Mouse (Mus musculus) R1 (cell line): Measurements from ENCODE around the gene Rgs7bp.
A peak's percentile ranks its signal among the peaks of the same experiment; 100 is the strongest.

ENCODE experiments used
- DNase-seq: peaks from one replicate; pipeline ENCODE4 v3.0.0-alpha.2; 2018; ENCODE audit warnings: low read depth, low spot score

Rgs7bp gene

DNA sequence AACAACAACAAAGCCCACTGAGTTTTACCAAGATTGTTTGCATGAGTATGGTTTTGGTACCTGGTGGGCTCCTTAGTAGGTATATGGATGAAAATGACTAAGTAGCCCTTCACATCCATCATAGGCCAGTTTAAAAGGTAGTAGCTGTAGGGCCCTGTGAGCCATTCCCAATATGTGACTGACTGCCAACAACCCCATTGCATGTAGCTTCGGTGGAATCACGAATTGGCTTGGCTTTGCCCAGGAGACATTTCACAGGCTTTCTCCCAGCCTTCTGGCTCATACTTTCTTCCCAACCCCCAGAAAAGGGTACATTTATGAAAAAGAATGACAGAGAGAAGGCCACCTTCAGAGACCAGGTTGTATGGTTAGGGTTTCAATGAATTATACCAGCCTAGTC, 45.8 kb downstream of the Rgs7bp start:
- DNase-seq, result no peak

DNA sequence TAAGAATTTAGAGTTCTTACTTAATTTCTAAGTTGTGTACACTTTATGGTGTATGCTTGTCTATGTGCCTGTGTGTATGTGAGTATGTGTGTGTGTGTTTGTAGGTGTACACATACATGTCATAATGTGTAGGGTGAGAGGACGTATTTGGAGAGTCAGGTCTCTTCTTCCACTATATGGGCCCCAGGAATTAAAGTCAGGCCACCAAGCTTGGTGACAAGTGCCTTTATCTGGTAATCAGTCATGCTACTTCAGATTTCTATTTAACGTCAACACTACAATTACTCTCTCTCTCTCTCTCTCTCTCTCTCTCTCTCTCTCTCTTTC, 51.9 kb downstream of the Rgs7bp start:
- DNase-seq, result no peak

DNA sequence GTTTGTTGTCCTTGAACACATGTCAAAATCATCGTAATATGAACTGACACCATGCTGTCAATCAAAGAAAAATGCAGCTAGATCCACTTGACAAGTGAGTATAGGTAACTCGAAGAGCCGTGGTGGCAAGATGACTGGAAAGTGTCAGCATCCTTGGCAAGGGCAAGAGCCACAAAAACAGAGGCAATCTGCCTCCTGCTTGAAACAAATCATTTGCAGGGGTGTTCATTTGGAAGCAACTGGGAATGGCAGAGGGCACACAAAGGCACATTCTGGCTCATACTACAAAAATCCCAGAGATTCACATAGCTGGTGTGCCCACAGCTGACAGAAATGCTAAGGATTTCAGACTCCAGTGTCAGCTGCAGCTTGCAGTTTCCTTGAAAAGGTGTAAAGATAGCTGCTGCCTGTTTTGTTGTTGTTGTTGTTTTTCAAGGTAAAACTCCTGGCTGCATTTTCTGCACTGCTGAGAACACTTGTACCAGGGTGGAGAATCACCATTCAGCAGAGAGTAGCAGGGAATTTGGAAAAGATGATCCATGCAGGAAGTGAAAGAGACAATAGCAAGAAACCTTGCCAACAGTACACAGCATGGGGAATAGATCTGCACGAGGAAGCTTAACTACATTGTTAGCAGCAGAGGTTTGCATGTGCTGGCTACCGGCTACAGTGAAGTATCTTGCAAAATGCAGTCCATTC, 52.4 kb downstream of the Rgs7bp start:
- DNase-seq, result no peak

DNA sequence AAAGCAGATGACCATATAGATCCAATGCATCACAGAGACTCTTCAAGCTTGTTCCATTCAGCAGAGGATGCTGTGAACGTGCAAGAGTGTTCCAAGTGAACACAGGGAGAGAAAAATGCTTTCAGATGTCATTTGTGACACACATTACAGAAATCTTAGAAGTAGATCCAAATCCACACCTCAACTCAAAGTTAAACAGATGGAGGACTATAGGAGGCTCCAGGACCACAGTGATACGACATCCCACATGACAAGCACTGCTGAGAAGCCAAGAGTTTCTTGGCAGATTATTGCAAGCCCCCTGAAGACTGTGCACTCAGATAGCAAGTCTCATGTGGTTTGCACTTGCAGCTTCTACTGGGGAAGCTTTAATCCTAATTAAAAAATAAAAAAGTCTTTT, 53.0 kb downstream of the Rgs7bp start:
- no peak for DNase-seq

DNA sequence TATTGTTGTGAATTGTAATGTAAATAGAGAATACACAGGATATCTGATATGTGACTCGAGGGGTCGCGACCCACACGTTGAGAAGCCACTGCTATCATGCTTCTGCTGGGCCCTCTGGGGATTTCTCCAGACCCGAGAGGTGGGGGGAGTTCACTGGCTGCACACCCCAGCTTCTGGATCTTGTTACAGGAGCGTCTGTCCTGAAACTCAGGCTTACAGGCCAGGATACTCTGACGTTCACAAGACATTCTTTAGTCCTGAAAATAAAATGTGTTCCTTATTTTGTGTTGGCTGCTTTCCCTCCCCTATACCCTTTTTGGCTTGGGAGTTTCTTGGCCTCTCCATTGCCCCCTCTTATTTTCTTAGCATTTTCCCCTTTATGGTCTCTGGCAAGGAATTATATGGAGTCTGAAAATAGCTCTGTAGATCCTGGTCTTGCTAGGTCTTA, 65.9 kb downstream of the Rgs7bp start:
- DNase-seq, result no peak

DNA sequence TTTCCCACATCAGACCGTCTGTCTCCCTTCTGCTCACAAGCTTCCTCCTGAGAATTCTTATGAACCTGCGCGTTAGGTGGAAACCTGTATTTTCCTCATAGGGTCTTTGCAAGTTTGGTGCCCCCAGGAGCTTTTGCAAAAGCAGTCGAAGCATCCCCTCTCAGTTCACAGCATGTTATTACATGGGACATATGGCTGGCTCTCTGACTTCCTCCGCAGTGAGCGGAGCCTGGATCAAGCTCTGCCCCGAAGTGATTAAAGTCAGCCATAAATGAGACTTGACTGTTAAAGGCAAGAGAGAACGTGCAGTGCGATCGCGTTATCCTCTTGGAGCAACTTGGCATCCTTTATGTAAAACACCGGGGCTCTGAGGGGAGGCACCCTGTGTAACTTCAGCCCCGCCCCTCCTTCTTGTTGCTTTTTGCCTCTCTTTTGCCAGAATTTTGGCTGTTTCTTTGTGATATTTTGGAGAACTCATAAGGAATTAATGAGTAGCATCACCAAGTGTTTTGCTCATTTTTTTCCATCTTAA, 66.7 kb downstream of the Rgs7bp start:
- DNase-seq, result no peak

DNA sequence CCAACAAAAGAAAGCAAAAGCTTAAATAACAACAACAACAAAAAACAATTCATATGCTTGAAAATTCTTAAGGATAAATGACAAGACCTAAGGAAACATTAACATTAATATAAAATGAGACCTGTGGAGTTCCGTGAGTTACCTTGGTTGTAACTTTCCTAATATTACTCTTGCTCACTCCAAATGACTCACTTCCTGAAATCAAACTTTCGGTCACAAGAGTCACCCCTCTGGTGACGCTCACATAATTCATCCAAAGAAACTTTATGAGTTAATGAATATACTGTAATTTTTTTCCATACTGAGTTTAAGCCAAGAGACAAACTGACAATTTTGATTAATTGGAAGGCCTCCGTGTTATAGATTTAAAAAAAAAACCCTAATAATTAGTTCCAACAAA, 69.0 kb downstream of the Rgs7bp start:
- no peak for DNase-seq

DNA sequence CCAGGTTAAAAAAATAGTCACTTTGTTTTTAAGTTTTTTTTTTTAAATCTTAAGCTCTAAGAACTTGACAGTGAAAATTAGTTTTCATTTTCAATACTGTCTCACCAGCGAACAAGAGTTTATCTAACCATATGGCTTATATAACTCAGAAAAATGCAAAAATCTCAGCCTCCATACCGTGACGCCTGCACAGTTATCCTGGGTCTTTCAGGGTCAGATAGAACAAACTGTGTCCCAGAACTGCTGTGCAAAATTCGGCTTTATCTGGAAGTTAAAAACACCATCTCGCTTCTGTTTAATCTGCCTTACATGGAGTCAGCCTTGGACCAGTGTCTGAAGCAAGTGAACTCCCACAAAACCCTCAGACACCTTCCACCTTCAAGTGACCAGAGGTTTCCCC, 70.7 kb downstream of the Rgs7bp start:
- no peak for DNase-seq

DNA sequence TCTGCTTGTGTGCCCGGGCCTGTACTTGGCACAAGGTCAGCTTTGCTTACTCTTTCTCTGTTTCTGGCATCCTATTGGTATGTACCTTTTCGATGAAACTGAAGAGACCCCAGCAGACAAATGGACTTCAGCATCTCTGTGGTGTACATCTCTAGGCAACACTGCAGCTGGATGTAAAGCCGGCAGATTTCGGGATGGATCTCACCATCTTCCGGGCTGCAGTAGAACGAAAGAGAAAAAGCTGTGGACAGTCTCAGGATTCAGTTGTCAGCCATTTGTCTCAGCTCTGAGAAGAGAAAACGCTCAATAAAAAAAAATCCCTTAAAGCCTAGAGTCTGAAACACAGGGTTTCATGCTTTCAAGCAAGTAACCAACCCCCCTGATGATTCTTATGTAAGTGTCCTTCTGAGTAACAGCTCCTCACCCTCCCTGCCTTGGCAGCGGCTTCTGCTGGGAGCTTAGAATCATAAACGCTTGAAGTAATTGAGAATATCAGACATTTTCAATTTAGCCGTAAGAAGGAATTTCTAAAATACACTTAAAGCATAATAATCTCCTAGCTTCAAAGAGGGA, 71.9 kb downstream of the Rgs7bp start:
- no peak for DNase-seq

DNA sequence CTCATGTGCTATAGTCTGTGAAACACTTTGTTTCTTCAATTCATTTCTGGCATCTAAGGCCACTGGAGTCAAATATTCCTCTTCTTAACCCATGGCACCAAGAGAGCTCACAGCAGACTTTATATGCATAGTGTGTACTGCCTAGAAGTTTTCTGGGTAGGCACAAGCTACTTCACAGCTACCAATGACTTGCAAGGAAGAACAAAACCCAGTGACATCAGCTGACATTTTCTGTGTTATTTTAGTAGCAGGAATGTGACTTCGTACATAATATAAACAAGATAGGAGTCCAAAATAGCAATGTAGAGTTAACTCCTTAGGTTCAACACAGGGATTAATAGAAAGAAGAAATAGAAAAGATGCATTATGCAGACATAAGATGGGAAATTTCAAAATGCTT, 76.6 kb downstream of the Rgs7bp start:
- no peak for DNase-seq

DNA sequence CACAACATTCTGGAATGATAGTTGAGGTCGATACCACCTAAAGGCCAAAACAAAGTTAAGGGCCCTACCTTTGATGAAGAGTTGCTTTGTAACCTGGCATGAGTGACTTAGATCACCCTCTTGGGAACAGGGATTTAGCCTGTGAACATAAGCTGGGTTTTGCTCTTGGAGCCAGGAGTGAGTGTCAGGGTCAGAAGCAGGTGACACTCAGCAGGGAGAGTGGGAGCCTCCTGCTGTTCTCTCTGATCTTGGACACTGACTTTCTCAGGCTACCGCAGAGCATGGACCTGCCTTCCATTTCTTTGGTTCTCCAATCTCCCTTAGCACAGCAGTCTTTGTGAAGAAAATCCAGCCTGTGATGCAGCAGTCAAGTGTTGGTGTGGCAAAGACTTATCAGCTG, 87.2 kb downstream of the Rgs7bp start:
- no peak for DNase-seq

DNA sequence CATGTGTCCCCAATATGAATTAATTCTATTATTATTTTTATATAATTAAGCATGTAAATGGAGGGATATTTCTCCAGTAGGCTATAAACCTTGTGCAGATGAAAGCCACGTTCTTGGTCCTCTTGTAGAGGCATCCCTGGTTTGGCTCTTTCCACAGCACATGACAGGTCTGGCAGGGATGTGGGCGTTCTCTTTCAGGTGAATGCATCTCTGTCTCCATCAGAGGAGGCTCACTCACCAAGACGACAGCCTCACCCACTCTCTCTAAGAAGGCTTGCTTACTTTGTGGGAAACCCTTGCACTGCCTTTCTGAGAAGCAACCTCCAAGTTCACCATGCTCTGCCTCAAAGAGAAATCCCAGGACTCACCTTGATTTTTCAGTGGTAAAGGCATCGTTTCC, 91.0 kb downstream of the Rgs7bp start:
- no peak for DNase-seq

DNA sequence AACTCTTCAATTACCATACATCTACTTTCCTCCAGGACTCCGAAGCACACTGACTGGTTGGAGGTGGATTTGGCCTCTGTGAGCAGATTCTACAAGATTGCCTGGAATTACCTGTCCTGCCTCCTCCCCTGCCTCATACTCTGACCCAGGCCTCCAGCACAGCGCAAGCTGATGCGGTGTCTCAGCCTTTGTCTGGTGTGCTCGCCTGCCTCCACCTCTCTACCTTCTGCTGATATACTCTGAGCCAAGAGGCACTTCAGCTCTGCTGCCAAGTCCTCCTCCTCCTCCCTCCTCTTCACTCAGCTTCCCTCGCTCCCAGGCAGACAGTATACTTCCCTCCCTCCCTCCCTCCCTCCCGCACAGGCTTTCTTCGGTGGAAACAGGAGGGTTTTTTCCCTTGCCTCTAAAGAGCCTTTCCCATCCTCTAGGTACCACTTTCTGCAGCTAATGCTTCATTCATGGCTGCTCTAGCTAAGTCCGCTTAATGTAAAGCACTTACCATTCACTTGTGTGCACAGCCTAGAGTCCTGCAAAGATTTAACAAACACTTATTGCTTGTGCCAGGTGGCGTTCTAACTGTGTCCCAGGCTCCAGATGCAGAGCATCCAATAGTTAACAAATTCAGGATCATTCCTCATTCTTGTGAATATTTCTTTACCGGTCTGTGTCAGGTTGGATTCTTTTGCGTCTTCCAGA, 91.9 kb downstream of the Rgs7bp start:
- DNase-seq, result no peak

DNA sequence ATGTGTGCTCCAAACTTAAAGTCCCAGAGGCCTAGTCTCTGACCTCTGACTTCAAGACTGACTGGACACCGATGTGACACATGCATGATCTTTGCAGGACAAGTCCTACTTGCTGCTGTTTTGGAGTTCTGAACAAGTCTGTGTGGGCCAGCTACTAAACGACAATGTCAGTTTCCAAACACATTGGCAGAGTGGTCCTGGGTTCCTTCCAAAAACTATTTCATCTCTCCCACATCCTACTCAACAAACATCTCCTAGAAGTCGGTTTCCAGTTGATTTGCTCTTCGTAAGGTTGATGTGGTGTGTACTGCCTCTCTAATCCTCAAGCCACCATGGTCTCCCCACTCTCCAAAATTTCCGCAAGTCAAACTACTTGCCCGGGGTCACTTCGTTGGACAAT, 92.6 kb downstream of the Rgs7bp start:
- no peak for DNase-seq

DNA sequence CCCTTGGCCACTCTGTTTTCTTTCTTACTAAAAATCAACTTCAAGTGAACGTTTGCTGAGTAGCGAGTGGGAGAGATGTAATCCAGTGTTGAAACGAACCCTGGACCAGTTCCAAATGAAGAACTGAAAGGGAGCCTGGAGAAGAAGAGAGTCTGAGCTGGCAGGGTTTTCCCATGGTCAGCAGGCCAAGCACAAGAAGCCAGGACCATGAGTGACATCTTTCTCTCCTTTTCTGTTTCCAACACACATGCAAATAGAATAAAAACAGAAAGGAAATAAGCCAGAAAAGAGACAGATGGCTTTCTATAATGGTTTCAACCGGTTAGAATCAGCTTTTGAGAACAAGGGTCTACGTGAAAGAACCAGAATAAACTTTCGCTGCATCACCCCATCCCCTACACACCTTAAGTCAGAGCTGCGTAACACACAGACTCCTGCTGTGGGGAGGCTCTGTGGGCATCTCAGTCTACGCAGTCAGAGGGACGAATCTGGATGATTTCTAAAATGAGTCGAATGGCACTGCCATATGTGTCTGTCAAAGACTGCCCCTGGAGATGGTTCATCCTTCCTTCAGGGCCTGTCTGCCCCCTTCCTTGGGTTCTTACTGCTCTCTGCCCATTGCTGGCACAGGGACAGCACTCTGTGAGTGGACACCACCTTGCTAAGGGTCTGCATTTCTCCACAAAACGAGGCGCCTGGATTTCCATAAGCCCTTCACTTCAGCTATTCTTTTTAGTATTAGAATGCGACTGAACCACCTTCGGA, 93.6 kb downstream of the Rgs7bp start:
- no peak for DNase-seq

DNA sequence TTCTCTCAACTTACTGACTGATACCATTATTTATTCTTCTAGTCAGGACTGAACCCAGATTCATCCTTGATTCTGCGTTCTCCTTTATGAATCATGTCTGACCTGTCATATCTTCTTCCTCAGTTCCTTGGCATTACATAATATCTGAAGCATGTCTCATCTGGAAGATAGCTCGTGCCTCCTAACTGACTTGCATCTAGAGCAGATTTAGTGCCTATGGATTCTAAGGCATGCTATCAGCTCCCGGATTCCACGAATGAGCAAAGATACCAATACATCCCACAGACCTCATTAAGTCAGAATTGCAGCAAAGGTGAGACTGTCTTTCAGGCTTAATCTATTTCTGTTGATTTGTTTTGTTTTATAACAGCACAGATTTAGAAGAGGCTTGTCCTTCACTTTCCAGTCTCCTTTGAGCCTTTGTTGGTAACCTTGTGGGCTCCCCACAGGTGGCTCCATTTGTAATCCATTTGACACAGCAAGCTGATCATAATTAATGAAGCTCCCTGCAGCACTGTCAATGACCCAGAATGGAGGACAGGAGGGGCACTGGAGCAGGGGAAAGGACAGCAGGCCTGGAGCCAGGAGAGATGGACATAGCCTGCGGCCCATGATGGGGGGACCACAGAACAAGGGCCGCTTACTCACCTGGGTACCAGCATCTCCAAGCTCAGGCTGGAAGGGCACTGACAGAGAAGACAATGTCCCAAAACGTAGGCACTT, 94.4 kb downstream of the Rgs7bp start:
- DNase-seq, result no peak

DNA sequence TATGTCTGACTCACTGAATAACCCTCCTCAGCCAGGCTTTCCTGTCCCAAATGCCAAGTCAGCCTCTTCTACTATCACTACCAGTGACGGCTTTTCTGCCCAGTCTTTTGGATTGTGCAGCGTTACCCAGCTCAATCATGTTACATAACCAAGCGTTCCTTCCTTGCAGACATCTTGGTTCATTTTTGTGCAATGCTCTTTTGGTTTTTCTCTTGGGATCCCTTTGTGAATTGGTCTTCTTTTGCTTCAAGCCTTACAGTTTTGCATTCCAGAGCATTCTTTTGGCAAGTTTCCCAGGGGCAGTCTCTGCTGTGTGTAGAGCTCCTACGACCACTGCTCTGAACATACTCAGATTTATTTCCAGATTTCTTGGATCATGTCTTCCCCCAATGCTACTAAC, 95.0 kb downstream of the Rgs7bp start:
- no peak for DNase-seq

DNA sequence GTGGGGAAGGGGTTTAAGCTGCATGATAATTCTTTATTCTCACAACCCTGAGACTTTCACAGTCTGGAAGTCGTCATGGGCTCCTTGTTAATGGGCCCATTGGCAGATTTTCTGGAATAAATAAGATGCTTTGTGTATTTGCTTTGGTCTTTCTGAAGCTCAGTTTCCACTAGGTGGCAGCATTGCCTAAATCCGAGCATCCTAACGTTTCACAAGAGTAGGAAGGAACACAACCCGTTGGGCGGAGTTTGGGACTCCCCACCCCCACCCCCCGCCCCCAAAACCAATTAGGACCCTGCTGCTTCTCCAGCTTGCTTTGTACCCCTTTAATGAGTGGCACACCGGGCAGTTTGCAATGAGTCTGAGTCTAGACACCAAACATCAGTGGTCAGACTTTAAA, 106.8 kb downstream of the Rgs7bp start:
- peak; percentile 92 for DNase-seq

DNA sequence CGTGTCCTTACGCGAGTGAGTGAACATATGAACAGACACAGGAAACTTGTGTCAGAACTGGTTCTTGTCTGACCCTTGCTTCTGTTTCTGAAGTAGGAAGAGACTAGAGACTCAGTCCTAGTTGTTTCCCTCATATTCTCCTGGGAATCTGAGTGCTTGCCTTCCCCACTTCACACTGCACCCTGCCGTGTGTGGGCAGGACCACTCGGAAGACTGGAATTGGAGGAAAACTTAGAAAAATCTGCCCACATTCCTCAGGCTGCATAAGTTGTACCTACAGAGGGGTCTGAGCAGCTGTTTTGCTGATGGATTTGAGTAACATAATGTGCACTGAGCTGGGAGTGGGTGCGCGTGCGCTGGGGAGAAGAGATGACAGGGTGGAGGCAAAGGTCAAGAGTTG, 114.2 kb downstream of the Rgs7bp start:
- no peak for DNase-seq

DNA sequence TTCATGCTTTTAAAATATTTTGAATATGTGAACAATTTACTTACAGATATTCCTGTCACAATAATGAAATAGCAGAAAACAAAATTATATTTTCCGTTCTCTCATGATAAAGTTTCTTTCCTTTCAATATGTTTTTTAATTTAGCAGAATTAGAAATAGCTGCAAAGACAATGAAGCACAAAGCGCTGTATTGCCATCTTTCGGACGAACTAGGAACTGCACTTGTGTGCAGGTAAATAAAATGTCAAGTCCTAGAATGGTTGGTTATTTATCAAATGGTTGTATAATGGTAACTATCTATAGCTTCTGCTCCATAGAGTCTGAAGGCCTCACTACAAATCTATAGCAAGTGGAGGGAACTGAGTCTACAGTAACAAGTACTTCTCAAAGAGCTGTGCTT, 114.9 kb downstream of the Rgs7bp start:
- DNase-seq, result peak; percentile 78

DNA sequence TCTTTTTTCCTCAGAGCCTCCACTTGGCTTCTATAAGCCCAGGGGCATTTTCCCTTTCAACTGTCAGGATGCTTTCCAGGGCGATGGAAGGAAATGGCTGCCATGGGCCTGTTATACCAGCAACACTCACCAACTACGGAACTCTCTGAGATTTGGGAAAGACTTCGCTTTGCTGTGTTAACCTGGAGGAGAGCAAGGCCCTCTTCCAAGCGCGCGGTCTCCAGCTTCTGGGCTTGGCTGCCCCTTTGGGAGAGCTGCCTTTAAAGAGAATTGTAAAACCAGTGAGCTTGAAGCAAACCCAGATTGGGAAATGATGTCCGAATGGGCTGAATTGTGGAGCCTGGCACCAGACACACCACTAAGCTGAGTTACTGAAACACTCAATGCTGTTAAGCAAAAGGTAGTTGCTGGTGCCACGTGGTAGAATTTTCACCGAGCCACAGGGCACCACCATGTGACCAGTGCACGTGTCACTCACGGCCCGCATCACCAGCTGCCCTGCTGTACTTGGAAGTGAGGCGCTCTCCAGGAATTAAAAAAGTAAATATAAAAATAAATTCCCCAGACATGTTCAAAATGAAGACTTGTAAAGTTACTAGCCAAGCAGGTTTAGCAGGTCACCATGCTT, 115.7 kb downstream of the Rgs7bp start:
- DNase-seq, result peak; percentile 37
